Mouse (Mus musculus) liver, embryonic 14.5 days (tissue): Measurements from ENCODE around the gene Ankrd37. TPM values are rescaled to one million over a fixed set of nuclear protein-coding genes. Genes with fewer than 3 reads are reported as not detected.

ENCODE experiments used
- ATAC-seq: fragments of 200-750 bp; cut with Nextera tagmentation; 2 replicates; pipeline ENCODE4 v1.8.0; 2017; ENCODE audit warnings: moderate number of reproducible peaks, mild to moderate bottlenecking, moderate library complexity; ENCODE audit not compliant: insufficient read depth
- DNase-seq, 3 experiments: peaks; one replicate each; pipeline ENCODE4 v3.0.0-alpha.2; 2012 to 2013; ENCODE audit warnings: low read depth in 3 of 3, low spot score in 3 of 3
- H3K27ac ChIP-seq: fragments of 300-500 bp; sonication (generic); 2 replicates; pipeline ENCODE4 v1.5.1; 2014; ENCODE audit warnings: moderate library complexity, mild to moderate bottlenecking, control low read depth, inconsistent platforms
- H3K27me3 ChIP-seq: fragments of 300-500 bp; sonication (generic); 2 replicates; pipeline ENCODE4 v1.6.1; 2014; ENCODE audit warnings: mild to moderate bottlenecking, low read length, moderate library complexity; ENCODE audit not compliant: control insufficient read depth, insufficient read depth
- H3K36me3 ChIP-seq: fragments of 300-500 bp; sonication (generic); replicated peaks from 2 replicates; pipeline ENCODE4 v1.6.1; 2014; ENCODE audit warnings: low read depth; ENCODE audit not compliant: control insufficient read depth, insufficient read depth
- H3K4me1 ChIP-seq, 2 experiments: fragments of 200-500 bp in 1 of 2; fragments of 300-500 bp in 1 of 2; sonication (generic) in 1 of 2; replicated peaks; 2 replicates each; pipeline ENCODE4 v1.6.1; 2012 to 2014; ENCODE audit warnings: antibody characterized with exemption in 1 of 2, inconsistent platforms in 1 of 2, low read length in 1 of 2; ENCODE audit not compliant: control insufficient read depth in 2 of 2, insufficient read depth in 2 of 2
- H3K4me2 ChIP-seq: fragments of 300-500 bp; sonication (generic); 2 replicates; pipeline ENCODE4 v1.6.1; 2014; ENCODE audit warnings: low read depth, mild to moderate bottlenecking, control low read depth, moderate library complexity
- H3K4me3 ChIP-seq, 2 experiments: fragments of 200-500 bp in 1 of 2; fragments of 300-500 bp in 1 of 2; sonication (generic) in 1 of 2; 2 replicates each; pipeline ENCODE4 v1.5.1; 2012 to 2014; ENCODE audit warnings: low read depth in 2 of 2, low read length in 2 of 2, mild to moderate bottlenecking in 2 of 2, control low read depth in 1 of 2, inconsistent platforms in 1 of 2, moderate library complexity in 1 of 2; ENCODE audit not compliant: insufficient read depth in 1 of 2
- H3K9ac ChIP-seq: fragments of 300-500 bp; sonication (generic); replicated peaks from 2 replicates; pipeline ENCODE4 v1.6.1; 2014; ENCODE audit warnings: mild to moderate bottlenecking, control low read depth, moderate library complexity
- H3K9me3 ChIP-seq: fragments of 300-500 bp; sonication (generic); 2 replicates; pipeline ENCODE4 v1.6.1; 2016; ENCODE audit warnings: low read length, mixed read lengths; ENCODE audit not compliant: control insufficient read depth
- CTCF ChIP-seq: IDR thresholded peaks from 2 replicates; pipeline ENCODE4 v1.5.1; 2016; ENCODE audit warnings: antibody characterized with exemption, low read depth, control low read depth
- EP300 ChIP-seq: IDR thresholded peaks from 2 replicates; pipeline ENCODE4 v1.6.1; 2016; ENCODE audit warnings: antibody characterized with exemption, low read depth
- WGBS: fragments of 180-500 bp; shearing (Covaris S2); extraction: QIAGEN DNeasy Blood & Tissue Kit; methylation state at CpG from one replicate; pipeline ENCODE4 v1.1.7; 2014; ENCODE audit not compliant: insufficient replicate concordance; 5-methylcytosine and 5-hydroxymethylcytosine counted together
- polyA plus RNA-seq, 2 experiments: library from polyadenylated mRNA; depleted of rRNA in 1 of 2; stranded (reverse) in 1 of 2; unstranded in 1 of 2; fragments of >200 nt; fragmentation: Nextera tagmentation in 1 of 2; extraction: Ambion mirVana in 1 of 2; gene quantifications; 2 replicates each; pipeline versions ENCODE4 v1.2.1 to v1.2.3; 2012 to 2014

Gene Ankrd37
- polyA plus RNA-seq (2012; rRNA removed): 1.5 and 2.0 TPM in 2 replicates
- polyA plus RNA-seq (2014; fragmentation: Nextera tagmentation; extraction: Ambion mirVana): 3.1 and 3.2 TPM in 2 replicates

DNA sequence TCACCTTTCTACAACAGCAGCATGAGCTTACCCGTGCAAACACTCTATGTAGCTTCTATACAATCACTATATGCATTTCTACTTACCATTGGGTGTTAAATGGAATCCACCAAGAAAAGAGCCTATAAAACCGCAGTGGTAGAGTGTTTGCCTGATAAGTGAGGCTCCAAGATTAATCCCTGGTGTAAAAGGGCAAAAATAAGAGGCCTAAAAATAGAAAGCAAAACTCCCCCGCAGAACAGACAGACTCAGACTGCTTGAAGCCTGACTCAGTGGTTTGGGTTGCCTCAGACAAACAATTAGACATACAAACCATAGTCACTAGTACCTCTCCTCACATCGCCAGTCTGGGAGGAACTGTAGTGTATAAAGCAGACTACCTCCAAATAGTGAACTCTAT lies at the start of gene Ankrd37:
Ankrd37 (minus strand) TSS at position 112 of the 400 bp plus-strand sequence.
- no peaks in the 10 kb centered on the region for H3K36me3 ChIP-seq
- ATAC-seq (no peak), DNase-seq (no peak)
- WGBS: 36% methylated on average over 4 of the region's 4 CpGs
- H3K27me3 ChIP-seq: no peaks in the 10 kb centered on the region
- H3K4me2 ChIP-seq: no peak within 1 kb of the TSS
- no peak within 1 kb of the TSS for H3K9ac ChIP-seq
- peaks cover under 1 to 2% of the 10 kb centered on the region in 2 experiments for H3K4me1 ChIP-seq
- TF ChIP-seq CTCF (no peak), EP300 (no peak)
- H3K27ac ChIP-seq: no peak within 1 kb of the TSS
- H3K4me3 ChIP-seq: no peak within 1 kb of the TSS
- no peaks in the 10 kb centered on the region for H3K9me3 ChIP-seq

DNA sequence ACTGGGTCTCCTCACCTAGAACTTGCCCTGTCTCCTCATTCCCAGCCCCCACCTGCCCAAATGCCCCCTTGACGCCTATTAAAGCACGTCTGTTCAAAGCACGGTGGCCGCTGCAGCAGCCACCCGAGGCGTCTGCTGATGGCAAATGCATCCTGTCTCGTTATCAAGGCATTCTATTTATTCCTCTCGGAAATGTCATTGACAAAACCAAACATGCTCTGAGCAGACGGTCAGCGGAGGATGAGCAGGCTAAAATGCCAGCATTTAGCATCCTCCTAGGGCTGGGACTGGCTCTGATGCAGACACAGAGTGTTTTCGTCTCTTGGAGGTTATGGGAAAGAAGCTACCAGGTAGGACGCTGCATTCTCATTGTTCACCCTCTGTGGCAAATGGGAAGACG lies 34.8 kb upstream of the Ankrd37 start:
- Histone ChIP-seq H3K4me1 (no peaks in the 10 kb centered on the region), H3K4me2 (no peak overlapping the region), H3K4me3 (no peak overlapping the region), H3K27ac (no peak overlapping the region), H3K9me3 (no peaks in the 10 kb centered on the region), H3K36me3 (no peaks in the 10 kb centered on the region), H3K9ac (no peak overlapping the region), H3K27me3 (no peaks in the 10 kb centered on the region)
- whole genome bisulfite sequencing: 79% methylated on average over 13 of the region's 13 CpGs
- TF ChIP-seq EP300: no peak
- TF ChIP-seq CTCF: no peak
- no peak for DNase-seq
- no peak for ATAC-seq

DNA sequence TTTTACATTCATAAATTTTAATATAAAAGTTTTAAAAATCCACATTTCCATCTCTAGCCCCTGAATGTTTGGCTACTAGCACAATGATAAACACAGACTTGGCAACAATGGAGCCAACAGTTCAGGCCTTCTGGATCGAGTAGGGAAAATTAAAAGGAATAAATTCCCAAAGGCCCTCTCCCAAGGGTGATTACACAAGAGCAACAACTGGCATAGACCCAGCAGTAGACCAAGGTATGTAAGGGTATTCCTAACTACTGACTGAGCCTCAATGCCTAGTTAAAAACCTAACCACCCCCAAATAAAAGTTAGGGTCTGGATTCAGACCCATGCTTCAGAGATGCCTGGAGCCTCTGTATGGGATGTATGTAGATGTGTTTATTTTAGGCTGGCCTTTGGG lies 34.2 kb upstream of the Ankrd37 start:
- Histone ChIP-seq H3K27ac (no peak overlapping the region), H3K9me3 (no peaks in the 10 kb centered on the region), H3K9ac (no peak overlapping the region), H3K36me3 (no peaks in the 10 kb centered on the region), H3K4me2 (no peak overlapping the region), H3K27me3 (no peaks in the 10 kb centered on the region), H3K4me3 (no peak overlapping the region), H3K4me1 (no peaks in the 10 kb centered on the region)
- no peak for ATAC-seq
- DNase-seq: no peak
- TF ChIP-seq EP300: no peak
- TF ChIP-seq CTCF: no peak
- 64% methylated on average over 1 of the region's 1 CpGs for WGBS

DNA sequence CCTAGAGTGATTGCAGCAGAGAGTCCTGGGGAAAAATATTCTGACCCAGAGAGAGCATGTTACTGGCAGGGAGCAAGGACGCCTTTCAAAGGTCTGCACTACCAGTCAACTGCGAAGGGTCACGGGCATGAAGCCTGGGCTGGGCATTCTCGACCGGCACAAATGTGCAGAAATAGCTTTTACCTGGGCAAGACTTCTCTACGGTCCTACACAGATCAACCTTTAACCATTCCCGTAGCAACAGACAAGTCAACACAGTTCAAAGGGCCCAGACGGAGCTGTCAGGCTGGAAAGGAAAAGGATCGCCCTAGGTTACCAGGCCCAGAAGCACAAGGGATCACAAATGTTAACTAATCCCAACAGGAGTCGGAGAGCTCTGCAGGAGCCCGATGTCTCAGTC lies 30.7 kb upstream of the Ankrd37 start:
- no peaks in the 10 kb centered on the region for H3K4me1 ChIP-seq
- no peak for ATAC-seq
- no peaks in the 10 kb centered on the region for H3K9me3 ChIP-seq
- WGBS: 79% methylated on average over 11 of the region's 11 CpGs
- H3K4me3 ChIP-seq: no peak overlapping the region
- H3K27me3 ChIP-seq: no peaks in the 10 kb centered on the region
- no peak overlapping the region for H3K4me2 ChIP-seq
- TF ChIP-seq CTCF (no peak), EP300 (no peak)
- H3K9ac ChIP-seq: no peak overlapping the region
- no peak for DNase-seq
- no peak overlapping the region for H3K27ac ChIP-seq
- H3K36me3 ChIP-seq: no peaks in the 10 kb centered on the region

DNA sequence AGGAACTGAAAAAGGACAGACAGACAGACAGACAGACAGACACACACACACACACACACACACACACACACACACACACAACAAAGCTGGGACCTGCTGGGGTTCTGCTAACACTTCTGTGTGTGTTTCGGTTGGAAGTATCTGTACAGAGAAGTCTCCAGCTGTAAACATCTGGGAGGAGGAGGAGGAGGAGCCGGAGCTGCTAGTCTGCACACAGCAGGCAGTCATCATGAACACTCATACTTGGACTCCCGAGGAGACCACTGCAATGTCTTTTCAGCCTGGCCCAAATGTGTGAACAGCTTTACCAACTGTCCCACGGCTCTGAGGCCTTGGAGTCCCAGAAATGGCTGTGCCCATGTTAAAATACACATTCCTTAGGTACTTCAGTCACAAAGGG lies 18.9 kb upstream of the Ankrd37 start:
- no peaks in the 10 kb centered on the region for H3K36me3 ChIP-seq
- no peak overlapping the region for H3K9ac ChIP-seq
- H3K27ac ChIP-seq: no peak overlapping the region
- no peaks in the 10 kb centered on the region for H3K27me3 ChIP-seq
- H3K4me2 ChIP-seq: no peak overlapping the region
- no peak overlapping the region for H3K4me3 ChIP-seq
- 49% methylated on average over 4 of the region's 4 CpGs for WGBS
- H3K4me1 ChIP-seq: no peaks in the 10 kb centered on the region
- DNase-seq: no peak
- TF ChIP-seq CTCF (no peak), EP300 (no peak)
- H3K9me3 ChIP-seq: no peaks in the 10 kb centered on the region
- no peak for ATAC-seq
